Mouse (Mus musculus) adipocyte (in vitro differentiated cells): Measurements from ENCODE around the gene AL732309.1.

Experiments used
- DNase-seq: peaks from one replicate; pipeline ENCODE4 v3.0.0-alpha.2; 2016; ENCODE audit warnings: low spot score

Gene AL732309.1

DNA sequence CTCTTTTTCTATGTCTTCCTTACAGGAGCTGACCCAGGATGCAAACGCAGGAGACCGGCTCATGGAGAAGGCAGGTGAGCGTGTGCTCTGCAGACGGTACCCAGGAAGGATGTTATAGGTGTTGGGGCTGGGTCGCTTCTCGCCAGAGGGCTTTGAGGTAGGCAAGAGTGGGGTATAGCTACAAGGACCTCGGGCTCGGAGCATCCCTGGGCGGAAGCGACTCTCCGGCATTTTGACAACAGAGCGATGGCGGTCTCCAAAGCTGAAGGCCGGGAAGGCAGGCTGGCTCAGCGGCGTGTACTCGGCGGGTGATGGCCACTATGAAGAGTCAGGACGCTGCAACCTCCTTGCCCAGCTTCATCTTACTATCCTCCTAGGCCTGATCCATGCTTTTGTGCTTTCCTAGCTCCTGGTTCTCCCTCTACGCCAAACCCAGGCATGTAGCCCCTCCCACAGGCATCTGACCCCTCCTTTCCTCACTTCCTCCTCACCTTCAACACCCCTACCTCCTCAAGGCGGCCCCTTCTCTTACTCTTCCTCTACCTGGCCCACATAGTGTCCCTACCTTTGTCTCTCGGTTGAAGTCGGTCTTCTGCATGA lies 33.3 kb downstream of the AL732309.1 start:
- no peak for DNase-seq

DNA sequence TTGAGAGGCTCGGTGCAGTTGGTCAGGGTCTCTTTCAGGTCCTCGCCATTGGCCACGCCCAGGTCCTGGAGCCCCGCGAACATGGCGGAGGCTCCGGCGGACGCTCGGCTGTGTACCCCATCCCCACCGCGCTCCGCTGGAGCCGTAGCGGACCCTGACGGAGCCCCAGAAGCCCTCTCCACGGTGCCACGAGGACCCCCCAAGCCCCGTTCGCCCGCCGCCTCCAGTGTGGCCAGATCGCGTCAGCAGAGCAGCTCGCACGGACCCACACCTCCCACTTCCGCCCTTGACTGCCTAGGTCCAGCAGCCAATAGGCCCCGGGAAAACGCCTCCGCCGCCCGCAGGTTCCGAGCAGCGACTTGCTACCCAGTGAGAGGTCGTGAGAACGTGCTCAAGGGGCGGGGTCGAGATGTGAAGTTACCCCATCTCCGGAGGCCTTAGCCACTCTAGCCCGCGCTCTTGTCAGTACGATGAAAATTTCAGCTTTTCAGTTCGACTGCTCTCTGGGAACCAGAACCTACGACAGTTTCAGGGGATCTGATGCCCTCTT lies 35.5 kb downstream of the AL732309.1 start, which contains the start of gene Nelfb:
TSS of gene Nelfb (minus strand) at position 369 of the 550 bp plus-strand sequence.
- DNase-seq = peak; percentile 91

DNA sequence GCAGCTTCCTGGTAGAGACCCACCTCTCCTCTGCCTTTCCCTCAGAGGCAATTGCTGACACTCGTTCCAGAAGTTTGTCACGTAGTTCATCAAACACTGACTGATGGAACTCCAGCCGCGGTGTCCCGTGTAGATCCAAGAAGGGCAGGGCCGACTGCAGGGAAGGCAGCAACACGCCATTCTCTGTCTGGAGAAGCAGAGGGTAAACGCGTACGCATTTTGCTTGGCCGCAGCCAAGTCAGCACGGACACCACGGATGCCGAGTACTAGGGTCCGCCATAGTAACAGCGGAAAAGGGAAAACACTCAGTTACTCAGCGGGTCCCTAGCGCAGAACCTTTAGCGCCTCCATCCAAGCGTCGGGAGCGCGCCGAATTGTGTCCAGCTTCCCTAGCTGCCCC lies 36.0 kb downstream of the AL732309.1 start:
- DNase-seq = no peak

DNA sequence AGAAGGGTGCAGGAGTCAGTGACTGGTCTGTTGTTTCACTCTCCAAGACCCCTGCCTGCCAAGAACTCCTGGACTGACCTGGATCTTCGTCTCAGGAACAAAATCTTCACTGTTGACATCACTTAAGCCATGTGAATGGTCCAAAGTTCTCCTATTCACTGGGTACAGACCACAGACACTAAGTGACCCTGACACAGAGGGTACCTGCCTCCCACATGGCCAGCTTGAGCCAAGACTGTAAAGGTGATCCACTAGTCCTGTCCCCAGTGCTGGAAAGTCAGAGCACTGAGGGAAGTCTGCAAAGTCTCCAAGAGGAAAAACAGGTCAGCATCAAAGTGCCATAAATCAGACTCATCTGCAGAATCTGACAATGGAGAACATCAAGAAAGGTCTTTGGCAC lies 39.1 kb downstream of the AL732309.1 start:
- no peak for DNase-seq

DNA sequence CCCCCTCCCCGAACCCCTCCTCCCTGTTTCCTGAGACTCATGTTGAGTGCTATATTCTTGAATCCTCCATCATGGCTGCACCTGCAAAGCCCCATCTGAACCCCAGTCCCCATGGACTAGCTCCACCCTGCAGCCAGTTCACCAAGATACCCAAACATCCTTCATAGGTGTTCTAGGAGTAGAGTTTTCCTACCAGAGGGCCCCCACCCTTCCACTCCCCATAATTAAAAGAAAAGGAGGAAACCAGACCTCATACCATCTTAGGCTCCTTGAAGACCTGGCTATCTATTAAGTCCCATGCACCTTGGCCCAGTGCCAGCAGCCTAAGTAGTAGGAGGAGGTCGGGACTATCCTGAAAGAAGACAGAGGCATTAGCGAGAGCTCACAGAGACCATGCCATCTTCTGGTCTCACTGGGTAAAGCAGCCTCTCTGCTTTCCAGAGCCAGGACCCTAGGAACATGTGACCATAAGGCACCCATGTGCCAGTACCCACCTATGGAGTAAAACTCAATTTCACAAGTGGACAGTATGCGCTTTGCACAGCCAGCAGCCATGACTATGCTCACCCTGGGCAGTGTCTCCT lies 42.9 kb downstream of the AL732309.1 start:
- no peak for DNase-seq

DNA sequence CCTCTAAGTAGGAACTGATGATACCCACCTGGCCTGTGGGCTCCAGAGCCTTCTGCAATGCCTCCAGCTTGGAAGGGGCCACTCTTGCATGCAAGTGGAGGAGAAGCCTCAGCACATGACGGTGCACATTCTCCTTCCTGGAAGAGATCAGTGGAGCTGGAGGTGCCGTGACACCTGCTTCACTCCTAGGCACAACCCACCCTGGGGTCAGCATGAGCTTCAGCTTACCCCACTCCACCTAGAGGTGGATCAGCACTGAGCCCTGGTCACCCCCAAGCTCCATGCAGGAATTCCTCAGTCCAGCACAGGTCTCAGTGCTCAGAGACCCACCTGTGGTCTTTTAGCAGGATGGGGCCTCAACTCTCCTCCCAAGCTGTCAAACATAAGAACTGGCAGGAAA lies 46.0 kb downstream of the AL732309.1 start:
- no peak for DNase-seq

DNA sequence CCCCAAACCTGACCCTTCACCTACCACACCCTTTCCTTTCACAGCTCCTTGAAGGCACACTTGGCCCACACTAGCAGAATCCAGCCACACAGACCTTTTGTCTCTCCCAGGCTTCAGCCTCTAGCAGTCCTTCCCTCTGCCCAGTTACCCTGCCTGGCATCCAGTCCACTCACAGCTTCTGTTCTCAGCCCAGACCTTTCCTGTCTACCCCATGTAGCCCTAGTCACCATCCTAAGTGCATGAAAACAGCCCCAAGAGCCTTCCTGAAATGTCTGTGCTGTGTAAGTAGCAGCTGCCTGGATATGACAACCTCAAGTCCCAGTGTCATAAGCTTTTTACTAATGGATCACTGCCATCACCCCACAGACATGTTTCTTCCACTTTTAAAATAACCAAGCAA lies 48.7 kb downstream of the AL732309.1 start:
- DNase-seq = peak; percentile 70

DNA sequence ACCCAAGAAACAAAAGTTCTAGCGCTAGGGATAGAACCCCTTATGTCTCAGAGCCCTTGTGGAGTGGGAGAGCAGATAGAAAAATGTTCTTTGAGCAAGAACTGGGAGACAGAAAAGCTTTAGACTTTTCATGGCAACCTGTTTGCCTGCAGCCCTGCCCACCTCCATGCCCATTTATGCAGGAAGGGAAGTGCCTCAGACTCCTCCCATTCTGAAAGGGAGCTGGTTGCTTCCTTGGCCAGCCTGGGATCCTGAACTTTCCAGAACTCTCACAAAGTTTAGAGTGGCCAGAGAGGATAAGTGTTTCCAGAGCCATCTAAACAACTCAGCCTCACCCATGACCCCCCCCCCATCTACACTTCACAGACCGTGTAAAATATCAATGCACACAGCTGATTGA lies 49.5 kb downstream of the AL732309.1 start:
- DNase-seq = peak; percentile 71

DNA sequence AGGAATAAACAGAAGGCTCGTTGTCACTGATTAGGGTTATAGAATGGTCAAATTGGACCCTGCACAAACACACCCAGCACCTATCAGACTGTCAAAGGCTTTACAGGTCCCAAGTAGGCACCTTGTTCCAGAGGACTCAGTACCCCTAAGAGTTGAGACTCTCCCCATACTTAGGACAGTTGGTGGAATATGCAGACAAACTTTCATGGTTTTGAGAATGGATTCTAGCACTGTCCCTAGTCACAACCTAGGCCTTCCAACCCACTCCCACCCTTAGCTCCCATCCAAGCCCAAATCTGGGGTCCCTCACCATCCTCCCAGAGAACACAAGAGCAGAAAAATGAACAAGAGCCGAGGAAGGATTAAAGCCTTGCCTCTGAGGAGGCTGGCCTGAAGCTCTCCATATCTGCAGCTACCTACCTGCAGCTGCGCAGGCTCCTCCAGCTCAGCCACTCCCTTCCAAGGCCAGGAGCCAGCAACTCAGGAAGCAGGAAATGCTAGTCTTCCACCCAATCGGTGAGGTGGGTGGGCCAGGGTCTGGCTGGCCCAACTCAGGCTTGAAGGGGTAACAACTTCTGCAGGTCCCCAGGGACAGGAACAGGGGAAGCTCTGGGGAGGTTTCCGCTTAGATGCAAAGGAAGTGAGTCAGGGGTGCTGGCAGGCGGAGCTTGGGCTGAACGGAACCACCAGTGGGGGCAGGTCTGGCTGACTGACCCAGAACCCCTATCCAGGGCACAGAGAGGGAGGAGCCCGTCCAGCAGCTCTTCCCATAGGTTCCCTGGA lies 50.3 kb downstream of the AL732309.1 start, which contains the start of gene Tor4a:
TSS of gene Tor4a (minus strand) at position 715 of the 783 bp plus-strand sequence.
- DNase-seq = peak; percentile 47

DNA sequence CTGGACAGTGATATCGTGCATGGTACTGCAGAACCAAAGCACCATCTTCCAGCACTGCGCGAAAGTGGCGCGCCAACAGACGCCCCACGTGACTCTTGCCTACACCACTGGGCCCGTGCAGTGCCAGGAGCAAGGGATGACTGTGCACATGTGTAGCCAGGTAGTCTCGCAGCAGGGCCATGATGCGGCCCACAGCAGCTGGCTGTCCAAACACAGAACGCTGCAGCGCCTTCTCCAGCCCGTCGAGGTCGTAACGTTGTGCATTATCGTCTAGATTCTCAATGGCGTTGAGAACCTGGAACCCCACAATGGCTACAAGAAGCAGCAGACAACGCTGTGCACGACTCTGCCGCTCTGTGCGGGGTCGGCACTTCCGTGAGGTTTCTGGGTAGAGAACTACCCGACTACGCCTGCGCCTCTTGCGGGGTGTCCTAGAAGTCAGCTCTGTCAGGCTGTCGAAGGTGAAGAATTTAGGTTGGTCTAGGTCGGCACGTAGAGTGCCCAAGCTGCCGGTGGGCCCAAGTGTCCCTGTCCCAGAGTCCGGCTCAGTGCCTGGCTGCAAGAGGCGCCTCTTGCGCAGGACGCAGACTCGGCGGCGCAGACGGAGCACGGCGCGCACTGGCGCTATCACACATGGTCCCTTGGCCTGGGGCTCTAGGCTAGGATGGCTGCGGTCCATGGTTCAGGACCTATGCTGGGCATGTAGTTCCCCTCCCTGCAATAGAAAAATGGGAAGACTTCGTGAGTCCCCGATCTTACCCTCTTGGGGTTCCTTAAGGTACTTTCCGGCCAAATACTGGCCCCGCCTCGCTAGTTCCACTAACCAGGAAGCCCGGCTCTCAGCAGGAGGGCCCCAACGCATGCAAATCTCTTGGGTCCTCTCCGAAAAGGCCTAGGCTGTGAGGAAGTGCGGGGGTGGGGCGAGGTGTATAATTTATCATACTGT lies 51.2 kb downstream of the AL732309.1 start:
- DNase-seq = no peak
